Mouse (Mus musculus): ENCODE measurements around the gene Klhl3.

GRCm38 (mm10) chr13:58149033-58149558 lies 35.7 kb upstream of the Klhl3 start:
- TF ChIP-seq CTCF (IDR thresholded peaks at IDR 0.05; ENCODE audit: control insufficient read depth, insufficient read depth, low read length): no peak
- TF ChIP-seq POLR2A (IDR thresholded peaks at IDR 0.05; ENCODE audit: borderline replicate concordance, control insufficient read depth, low read depth, low read length): no peak
